Mouse (Mus musculus): ENCODE measurements around the gene Gm128. TPM values are rescaled to one million over a fixed set of nuclear protein-coding genes. Genes with fewer than 3 reads are reported as not detected.

Gene Gm128
- polyA plus RNA-seq, 2 experiments = 0.12 to 0.19 TPM

DNA sequence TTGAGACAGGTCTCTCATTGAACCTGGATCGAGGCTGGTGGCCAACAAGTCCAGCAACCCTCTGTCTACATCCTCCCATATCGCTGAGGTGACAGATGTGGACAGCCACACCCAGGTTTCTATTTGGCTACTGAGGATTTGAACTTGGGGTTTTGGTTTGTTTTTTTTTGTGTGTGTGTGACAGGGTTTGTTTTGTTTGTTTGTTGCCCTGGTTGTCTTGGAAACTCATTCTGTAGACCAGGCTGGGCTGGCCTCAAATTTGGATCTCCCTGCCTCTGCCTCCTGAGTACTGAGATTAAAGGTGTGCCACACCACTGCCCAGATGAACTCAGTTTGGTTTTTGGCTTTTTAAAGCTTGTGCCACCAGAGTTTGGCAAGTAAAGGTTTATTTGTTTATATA, 18.4 kb downstream of the Gm128 start:
- no peak overlapping the region for H3K9ac ChIP-seq (replicated peaks)
- no peak overlapping the region for H3K4me3 ChIP-seq (ENCODE audit: insufficient read depth in 1 of 2, low read depth in 2 of 2, low read length in 2 of 2)
- ATAC-seq (ENCODE audit: insufficient read depth) (no peak), DNase-seq (ENCODE audit: low read depth in 3 of 3, low spot score in 3 of 3) (no peak)
- no peak overlapping the region for H3K4me2 ChIP-seq (ENCODE audit: low read depth)
- H3K27me3 ChIP-seq (ENCODE audit: control insufficient read depth, insufficient read depth, low read length) = no peaks in the 10 kb centered on the region
- H3K27ac ChIP-seq = no peak overlapping the region
- H3K4me1 ChIP-seq (replicated peaks; ENCODE audit: control insufficient read depth in 2 of 2, insufficient read depth in 2 of 2, low read length in 1 of 2) = peaks cover 6 to 7% of the 10 kb centered on the region in 2 experiments
- peaks cover 3% of the 10 kb centered on the region for H3K36me3 ChIP-seq (replicated peaks; ENCODE audit: control insufficient read depth, insufficient read depth, low read depth)
- no peaks in the 10 kb centered on the region for H3K9me3 ChIP-seq (ENCODE audit: control insufficient read depth, low read length)
- whole genome bisulfite sequencing (ENCODE audit: insufficient replicate concordance) = 81% methylated on average over 2 of the region's 2 CpGs
- TF ChIP-seq EP300 (IDR thresholded peaks at IDR 0.05; ENCODE audit: low read depth) (no peak), CTCF (IDR thresholded peaks at IDR 0.05; ENCODE audit: low read depth) (no peak)

DNA sequence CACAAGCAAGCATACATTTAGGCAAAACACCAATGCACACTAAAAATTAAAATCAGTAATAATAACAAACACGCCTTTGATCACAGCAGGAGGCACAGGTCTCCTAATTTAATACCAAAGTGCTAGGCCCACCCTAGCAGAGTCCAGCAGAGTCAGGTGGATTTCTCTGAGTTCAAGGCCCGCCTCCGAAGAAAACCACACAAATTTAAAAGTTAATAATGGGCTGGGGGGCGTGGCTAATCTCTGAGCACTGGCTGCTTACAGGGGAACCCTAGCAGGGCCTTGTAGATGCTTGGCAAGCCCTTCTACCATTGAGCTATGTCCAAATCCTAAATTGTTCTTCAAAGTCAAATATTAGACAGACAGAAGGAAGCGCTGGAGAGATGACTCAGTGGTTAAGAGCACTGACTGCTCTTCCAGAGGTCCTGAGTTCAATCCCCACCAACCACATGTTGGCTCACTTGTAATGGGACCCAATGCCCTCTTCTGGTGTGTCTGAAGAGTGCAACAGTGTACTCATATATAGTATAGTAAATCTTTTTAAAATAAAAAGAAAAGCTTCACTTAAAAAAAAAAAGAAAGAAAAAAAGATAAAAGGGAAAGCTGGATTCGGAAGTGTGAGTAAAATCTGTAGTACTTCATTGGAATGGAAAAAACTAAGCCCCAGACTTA, 22.8 kb downstream of the Gm128 start:
- H3K27me3 ChIP-seq (ENCODE audit: control insufficient read depth, insufficient read depth, low read length) = no peaks in the 10 kb centered on the region
- no peak for DNase-seq (ENCODE audit: low read depth in 3 of 3, low spot score in 3 of 3)
- peak overlapping the region; percentile 80 to 87 for H3K4me3 ChIP-seq (ENCODE audit: insufficient read depth in 1 of 2, low read depth in 2 of 2, low read length in 2 of 2)
- no peak for ATAC-seq (ENCODE audit: insufficient read depth)
- 40% methylated on average over 6 of the region's 6 CpGs for WGBS (ENCODE audit: insufficient replicate concordance)
- TF ChIP-seq CTCF (IDR thresholded peaks at IDR 0.05; ENCODE audit: low read depth) (no peak), EP300 (IDR thresholded peaks at IDR 0.05; ENCODE audit: low read depth) (no peak)
- H3K27ac ChIP-seq = peak overlapping the region; percentile 91
- peaks cover 18% of the 10 kb centered on the region for H3K36me3 ChIP-seq (replicated peaks; ENCODE audit: control insufficient read depth, insufficient read depth, low read depth)
- H3K4me2 ChIP-seq (ENCODE audit: low read depth) = peak overlapping the region; percentile 82
- peak overlapping the region; percentile 95 for H3K9ac ChIP-seq (replicated peaks)
- H3K4me1 ChIP-seq (replicated peaks; ENCODE audit: control insufficient read depth in 2 of 2, insufficient read depth in 2 of 2, low read length in 1 of 2) = peaks cover 13 to 22% of the 10 kb centered on the region in 2 experiments
- H3K9me3 ChIP-seq (ENCODE audit: control insufficient read depth, low read length) = no peaks in the 10 kb centered on the region

DNA sequence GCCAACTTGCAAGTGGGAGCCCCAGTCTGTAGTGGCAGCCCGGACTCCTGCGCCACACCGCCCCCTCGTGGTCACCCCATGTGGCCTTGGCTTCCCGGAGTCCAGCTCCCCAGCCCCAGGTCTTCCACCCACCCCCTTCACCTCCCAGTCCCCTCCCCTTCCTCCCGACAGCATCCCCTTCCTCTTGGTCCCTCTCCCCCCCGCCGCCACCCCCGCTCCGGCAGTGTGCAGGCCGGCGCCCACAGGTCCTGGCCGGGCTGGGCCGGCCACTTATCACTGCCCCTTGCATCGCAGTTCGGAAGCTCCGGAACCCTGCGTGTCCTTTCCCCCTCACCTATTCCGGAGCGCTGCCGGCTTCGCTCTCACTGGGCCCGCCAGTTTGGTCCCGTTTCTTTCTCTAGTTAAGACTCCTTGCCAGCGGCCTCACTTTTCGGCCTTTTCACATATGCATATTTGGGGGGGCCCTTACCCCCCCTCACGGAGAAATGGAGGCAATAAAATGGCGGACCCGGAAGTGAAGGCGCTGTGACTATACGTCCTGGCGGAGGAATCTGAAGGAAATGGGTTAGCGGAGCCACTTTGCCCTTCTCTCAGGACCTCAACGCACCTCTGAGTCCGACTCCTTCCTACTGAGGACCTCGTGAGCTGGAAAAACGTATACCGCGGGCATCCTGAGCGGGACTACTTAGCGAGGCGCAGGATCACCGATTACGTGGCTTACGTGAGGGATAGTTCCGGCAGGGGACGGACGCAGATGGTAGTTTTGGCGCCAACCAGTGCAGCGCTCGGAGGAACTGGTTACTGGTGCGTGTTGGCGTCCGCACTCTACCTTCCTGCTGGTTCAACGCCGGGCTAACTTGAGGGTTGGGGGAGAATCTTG, 23.9 kb downstream of the Gm128 start, which contains the start of gene Gabpb2:
Gene Gabpb2 (minus strand): TSS at position 662 of the 880 bp plus-strand sequence.
- H3K9ac ChIP-seq (replicated peaks) = peak within 1 kb of the TSS; percentile 95
- peaks cover 18% of the 10 kb centered on the region for H3K36me3 ChIP-seq (replicated peaks; ENCODE audit: control insufficient read depth, insufficient read depth, low read depth)
- ATAC-seq (ENCODE audit: insufficient read depth) = peak; percentile 85
- peak; percentile 83 to 87 (median 84) for DNase-seq (ENCODE audit: low read depth in 3 of 3, low spot score in 3 of 3)
- H3K4me2 ChIP-seq (ENCODE audit: low read depth) = peak within 1 kb of the TSS; percentile 82
- WGBS (ENCODE audit: insufficient replicate concordance) = under 1% methylated on average over 56 of the region's 56 CpGs
- H3K4me1 ChIP-seq (replicated peaks; ENCODE audit: control insufficient read depth in 2 of 2, insufficient read depth in 2 of 2, low read length in 1 of 2) = peaks cover 13 to 22% of the 10 kb centered on the region in 2 experiments
- no peaks in the 10 kb centered on the region for H3K27me3 ChIP-seq (ENCODE audit: control insufficient read depth, insufficient read depth, low read length)
- TF ChIP-seq CTCF (IDR thresholded peaks at IDR 0.05; ENCODE audit: low read depth) (peak; percentile 98), EP300 (IDR thresholded peaks at IDR 0.05; ENCODE audit: low read depth) (peak; percentile 63)
- peak within 1 kb of the TSS; percentile 91 for H3K27ac ChIP-seq
- no peaks in the 10 kb centered on the region for H3K9me3 ChIP-seq (ENCODE audit: control insufficient read depth, low read length)
- peak within 1 kb of the TSS; percentile 80 to 87 for H3K4me3 ChIP-seq (ENCODE audit: insufficient read depth in 1 of 2, low read depth in 2 of 2, low read length in 2 of 2)

DNA sequence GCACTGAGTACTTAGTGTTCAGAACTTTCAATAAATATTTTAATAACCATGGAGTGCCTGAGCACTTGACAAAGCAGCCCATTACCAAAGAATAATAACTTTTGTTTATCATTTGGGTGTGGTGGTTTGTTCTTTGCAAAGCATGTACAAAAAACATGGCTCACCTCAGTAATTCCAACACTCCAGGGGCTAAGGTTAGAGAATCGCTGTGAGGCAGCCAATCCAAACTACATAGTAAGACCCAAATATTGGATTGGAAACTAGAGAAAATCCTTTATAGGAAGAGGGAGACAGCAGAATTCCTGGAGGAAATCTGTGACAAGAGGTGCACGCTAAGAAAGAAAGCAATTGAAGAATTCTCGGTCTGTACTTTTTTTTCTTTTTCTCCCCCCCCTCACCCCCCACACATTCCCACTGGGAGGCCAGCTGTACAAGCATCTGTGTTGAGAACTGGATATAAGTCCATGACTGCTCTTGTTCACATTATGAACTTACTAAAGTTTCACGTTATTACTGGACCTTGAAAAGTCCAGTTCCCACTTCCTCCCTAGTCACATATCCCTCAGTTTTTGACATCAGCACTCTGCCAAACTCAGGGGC, 24.6 kb downstream of the Gm128 start:
- Histone ChIP-seq H3K4me3 (ENCODE audit: insufficient read depth in 1 of 2, low read depth in 2 of 2, low read length in 2 of 2) (peak overlapping the region; percentile 80 to 87), H3K4me1 (replicated peaks; ENCODE audit: control insufficient read depth in 2 of 2, insufficient read depth in 2 of 2, low read length in 1 of 2) (peaks cover 13 to 22% of the 10 kb centered on the region in 2 experiments), H3K27ac (peak overlapping the region; percentile 6; the same call in 1 of the 2 replicates), H3K9ac (replicated peaks) (peak overlapping the region; percentile 95), H3K9me3 (ENCODE audit: control insufficient read depth, low read length) (no peaks in the 10 kb centered on the region), H3K27me3 (ENCODE audit: control insufficient read depth, insufficient read depth, low read length) (no peaks in the 10 kb centered on the region), H3K36me3 (replicated peaks; ENCODE audit: control insufficient read depth, insufficient read depth, low read depth) (peaks cover 26% of the 10 kb centered on the region), H3K4me2 (ENCODE audit: low read depth) (peak overlapping the region; percentile 82)
- 16% methylated on average over 4 of the region's 4 CpGs for WGBS (ENCODE audit: insufficient replicate concordance)
- TF ChIP-seq EP300 (IDR thresholded peaks at IDR 0.05; ENCODE audit: low read depth) (no peak), CTCF (IDR thresholded peaks at IDR 0.05; ENCODE audit: low read depth) (no peak)
- ATAC-seq (ENCODE audit: insufficient read depth) = peak; percentile 1; the same call in 1 of the 2 replicates
- no peak for DNase-seq (ENCODE audit: low read depth in 3 of 3, low spot score in 3 of 3)

All from liver, embryonic 14.5 days (tissue).